Mouse (Mus musculus): ENCODE data around the gene Ikzf3. TPM values are rescaled to one million over a fixed set of nuclear protein-coding genes. Genes with fewer than 3 reads are reported as not detected.
A peak's percentile ranks its signal among the peaks of the same experiment; 100 is the strongest.

The Ikzf3 gene
- 0.21 and 0.24 TPM in 2 replicates for polyA plus RNA-seq (2015; fragmentation: Nextera tagmentation; extraction: Ambion mirVana)

- Histone ChIP-seq H3K9ac (peak within 1 kb of the TSS; percentile 34), H3K4me2 (replicated peaks) (peak within 1 kb of the TSS; percentile 95), H3K36me3 (no peaks in the 10 kb centered on the region), H3K27me3 (replicated peaks) (peaks cover 48% of the 10 kb centered on the region), H3K27ac (no peak within 1 kb of the TSS), H3K4me1 (replicated peaks) (peaks cover 15% of the 10 kb centered on the region), H3K4me3 (replicated peaks) (peak within 1 kb of the TSS; percentile 47), H3K9me3 (no peaks in the 10 kb centered on the region)
- WGBS: 1% methylated on average over 57 of the region's 58 CpGs
- peak; percentile 63; the same call in 1 of the 2 replicates for ATAC-seq
Measured at GRCm38 (mm10) chr11:98545711-98546231, at the start of gene Ikzf3. TSS of gene Ikzf3 (minus strand) at chr11:98546031.

GRCm38 (mm10) chr11:98595473-98595872 is 49.6 kb upstream of the Ikzf3 start:
- 74% methylated on average over 10 of the region's 10 CpGs for WGBS
- H3K27me3 ChIP-seq (replicated peaks): peaks cover 12% of the 10 kb centered on the region
- 0 out of 2 replicates have a peak, but pooled peaks cover 5% of the 10 kb centered on the region for H3K4me1 ChIP-seq (replicated peaks)
- ATAC-seq: no peak
- H3K4me3 ChIP-seq (replicated peaks): no peak overlapping the region
- H3K36me3 ChIP-seq: no peaks in the 10 kb centered on the region
- no peak overlapping the region for H3K4me2 ChIP-seq (replicated peaks)
- no peak overlapping the region for H3K27ac ChIP-seq
- H3K9ac ChIP-seq: no peak overlapping the region
- no peaks in the 10 kb centered on the region for H3K9me3 ChIP-seq

- Histone ChIP-seq H3K4me2 (replicated peaks) (no peak overlapping the region), H3K9ac (no peak overlapping the region), H3K9me3 (no peaks in the 10 kb centered on the region), H3K4me1 (replicated peaks) (0 out of 2 replicates have a peak, but pooled peaks cover 5% of the 10 kb centered on the region), H3K4me3 (replicated peaks) (no peak overlapping the region), H3K27ac (no peak overlapping the region), H3K27me3 (replicated peaks) (peaks cover 12% of the 10 kb centered on the region), H3K36me3 (no peaks in the 10 kb centered on the region)
- no peak for ATAC-seq
- 71% methylated on average over 6 of the region's 6 CpGs for WGBS
Measured at GRCm38 (mm10) chr11:98595021-98595420, 49.2 kb upstream of the Ikzf3 start.

GRCm38 (mm10) chr11:98590548-98591445 is 45.0 kb upstream of the Ikzf3 start:
- ATAC-seq: no peak
- 63% methylated on average over 19 of the region's 19 CpGs for WGBS

GRCm38 (mm10) chr11:98589306-98589705 is 43.5 kb upstream of the Ikzf3 start:
- no peak for ATAC-seq
- no peak overlapping the region for H3K9ac ChIP-seq
- 79% methylated on average over 8 of the region's 8 CpGs for WGBS
- H3K9me3 ChIP-seq: no peaks in the 10 kb centered on the region
- H3K27ac ChIP-seq: peak overlapping the region; percentile 51; the same call in 1 of the 2 replicates
- no peak overlapping the region for H3K4me2 ChIP-seq (replicated peaks)
- no peaks in the 10 kb centered on the region for H3K27me3 ChIP-seq (replicated peaks)
- no peak overlapping the region for H3K4me3 ChIP-seq (replicated peaks)
- peaks cover 39% of the 10 kb centered on the region for H3K4me1 ChIP-seq (replicated peaks)
- H3K36me3 ChIP-seq: no peaks in the 10 kb centered on the region

More at GRCm38 (mm10) chr11:98590548-98591445, 45.0 kb upstream of the Ikzf3 start:
- Histone ChIP-seq H3K36me3 (no peaks in the 10 kb centered on the region), H3K9ac (no peak overlapping the region), H3K27me3 (replicated peaks) (no peaks in the 10 kb centered on the region), H3K27ac (no peak overlapping the region), H3K4me3 (replicated peaks) (no peak overlapping the region), H3K9me3 (no peaks in the 10 kb centered on the region), H3K4me1 (replicated peaks) (peaks cover 27% of the 10 kb centered on the region), H3K4me2 (replicated peaks) (no peak overlapping the region)

GRCm38 (mm10) chr11:98588833-98589281 is 43.0 kb upstream of the Ikzf3 start:
- no peak for ATAC-seq
- H3K27ac ChIP-seq: peak overlapping the region; percentile 92
- no peak overlapping the region for H3K9ac ChIP-seq
- no peak overlapping the region for H3K4me3 ChIP-seq (replicated peaks)
- H3K4me1 ChIP-seq (replicated peaks): peaks cover 41% of the 10 kb centered on the region
- H3K36me3 ChIP-seq: no peaks in the 10 kb centered on the region
- no peaks in the 10 kb centered on the region for H3K9me3 ChIP-seq
- 61% methylated on average over 6 of the region's 6 CpGs for WGBS
- H3K27me3 ChIP-seq (replicated peaks): no peaks in the 10 kb centered on the region
- peak overlapping the region; percentile 67 for H3K4me2 ChIP-seq (replicated peaks)

GRCm38 (mm10) chr11:98587684-98588546 is 42.1 kb upstream of the Ikzf3 start:
- peaks cover 6% of the 10 kb centered on the region; the same call in 1 of the 2 replicates for H3K36me3 ChIP-seq
- H3K9me3 ChIP-seq: no peaks in the 10 kb centered on the region
- H3K27ac ChIP-seq: peak overlapping the region; percentile 92
- peaks cover 47% of the 10 kb centered on the region for H3K4me1 ChIP-seq (replicated peaks)
- H3K9ac ChIP-seq: peak overlapping the region; percentile 34
- WGBS: 6% methylated on average over 20 of the region's 20 CpGs
- peak overlapping the region; percentile 67 for H3K4me2 ChIP-seq (replicated peaks)
- ATAC-seq: peak; percentile 77
- peak overlapping the region; percentile 81 for H3K4me3 ChIP-seq (replicated peaks)
- no peaks in the 10 kb centered on the region for H3K27me3 ChIP-seq (replicated peaks)

- Histone ChIP-seq H3K9me3 (no peaks in the 10 kb centered on the region), H3K4me1 (replicated peaks) (peaks cover 54% of the 10 kb centered on the region), H3K4me2 (replicated peaks) (peak within 1 kb of the TSS; percentile 78), H3K9ac (peak within 1 kb of the TSS; percentile 90), H3K27me3 (replicated peaks) (no peaks in the 10 kb centered on the region), H3K27ac (peak within 1 kb of the TSS; percentile 92), H3K36me3 (peaks cover 12% of the 10 kb centered on the region), H3K4me3 (replicated peaks) (peak within 1 kb of the TSS; percentile 81)
- peak; percentile 92 for ATAC-seq
- under 1% methylated on average over 49 of the region's 49 CpGs for WGBS
Measured at GRCm38 (mm10) chr11:98586892-98587563, 41.2 kb upstream of the Ikzf3 start, which contains the start of gene Ormdl3. TSS of gene Ormdl3 (minus strand) at chr11:98587368.

- Histone ChIP-seq H3K4me3 (replicated peaks) (peak overlapping the region; percentile 81), H3K27me3 (replicated peaks) (no peaks in the 10 kb centered on the region), H3K9ac (peak overlapping the region; percentile 90), H3K4me1 (replicated peaks) (peaks cover 52% of the 10 kb centered on the region), H3K36me3 (peaks cover 15% of the 10 kb centered on the region), H3K27ac (peak overlapping the region; percentile 92), H3K4me2 (replicated peaks) (peak overlapping the region; percentile 78), H3K9me3 (no peaks in the 10 kb centered on the region)
- under 1% methylated on average over 22 of the region's 22 CpGs for WGBS
- ATAC-seq: peak; percentile 27
Measured at GRCm38 (mm10) chr11:98586087-98586891, 40.5 kb upstream of the Ikzf3 start.

- WGBS: 91% methylated on average over 6 of the region's 6 CpGs
Measured at GRCm38 (mm10) chr11:98584629-98585177, 38.9 kb upstream of the Ikzf3 start.

More at GRCm38 (mm10) chr11:98584629-98585177, 38.9 kb upstream of the Ikzf3 start:
- ATAC-seq: no peak
- Histone ChIP-seq H3K27me3 (replicated peaks) (no peaks in the 10 kb centered on the region), H3K4me2 (replicated peaks) (peak overlapping the region; percentile 78), H3K9me3 (no peaks in the 10 kb centered on the region), H3K9ac (no peak overlapping the region), H3K27ac (no peak overlapping the region), H3K36me3 (peaks cover 18% of the 10 kb centered on the region), H3K4me1 (replicated peaks) (peaks cover 59% of the 10 kb centered on the region), H3K4me3 (replicated peaks) (no peak overlapping the region)

Data from intestine, embryonic 15.5 days (tissue).